Mouse (Mus musculus) cerebellum, adult 2 months (tissue): ENCODE measurements around the gene Lix1l.

Experiments used
- CTCF ChIP-seq: fragments of 200-500 bp; IDR thresholded peaks from 2 replicates; pipeline ENCODE4 v1.5.1; 2011; ENCODE audit warnings: low read depth, mild to moderate bottlenecking, control low read depth, low read length, moderate library complexity, borderline replicate concordance; ENCODE audit not compliant: insufficient read depth
- POLR2A ChIP-seq: fragments of 200-500 bp; IDR thresholded peaks from 2 replicates; pipeline ENCODE4 v1.6.1; 2011; ENCODE audit warnings: low read length, control low read depth, borderline replicate concordance; ENCODE audit not compliant: insufficient read depth

DNA sequence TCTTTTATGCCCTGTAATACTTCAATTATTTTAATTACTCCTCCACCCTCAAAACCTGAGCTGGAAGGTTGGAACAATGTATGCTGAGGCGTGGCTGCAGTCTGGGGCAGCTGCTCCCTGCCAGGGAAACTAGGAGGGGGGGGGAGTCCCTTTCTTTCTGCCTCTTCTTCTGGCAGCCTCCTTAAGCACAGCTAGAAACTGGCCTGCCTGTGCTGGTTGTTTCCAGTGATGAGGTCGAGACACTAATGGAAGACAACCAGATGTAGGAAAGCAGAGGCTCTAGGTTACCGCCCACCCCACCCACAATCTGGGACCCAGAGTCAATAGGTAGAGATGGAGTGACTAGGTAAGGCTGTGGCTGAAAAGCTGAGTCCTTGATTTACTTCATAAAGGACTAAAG lies 74.7 kb downstream of the Lix1l start:
- TF ChIP-seq CTCF (no peak), POLR2A (no peak)
